Mouse (Mus musculus) C2C12 (cell line): ENCODE data around the gene Cfap299.

ENCODE experiments used
- CEBPB ChIP-seq: IDR thresholded peaks from one replicate; pipeline ENCODE4 v1.6.1; 2011; ENCODE audit warnings: low read depth, mild to moderate bottlenecking, control low read depth, moderate library complexity
- CTCF ChIP-seq: IDR thresholded peaks from one replicate; pipeline ENCODE4 v1.5.1; 2011; ENCODE audit not compliant: control insufficient read depth, insufficient read depth, insufficient read length
- FOSL1 ChIP-seq: IDR thresholded peaks from one replicate; pipeline ENCODE4 v1.8.0; 2011; ENCODE audit warnings: mild to moderate bottlenecking, low read length; ENCODE audit not compliant: poor library complexity, insufficient read depth, severe bottlenecking
- MAX ChIP-seq: IDR thresholded peaks from one replicate; pipeline ENCODE4 v1.6.1; 2011; ENCODE audit warnings: mild to moderate bottlenecking, control low read depth
- MYOD1 ChIP-seq: IDR thresholded peaks from one replicate; pipeline ENCODE4 v1.6.1; 2011; ENCODE audit warnings: low read depth; ENCODE audit not compliant: control insufficient read depth, insufficient read length
- MYOG ChIP-seq: IDR thresholded peaks from one replicate; pipeline ENCODE4 v1.6.1; 2011; ENCODE audit not compliant: control insufficient read depth, insufficient read length; ENCODE audit errors: extremely low read depth
- USF1 ChIP-seq: IDR thresholded peaks from one replicate; pipeline ENCODE4 v1.6.1; 2011; ENCODE audit warnings: low read depth, mild to moderate bottlenecking, control low read depth, moderate library complexity

GRCm38 (mm10) chr5:98416385-98417145 is 87.5 kb downstream of the Cfap299 start:
- no peak for TF ChIP-seq CTCF
- no peak for TF ChIP-seq USF1
- no peak for TF ChIP-seq MAX
- TF ChIP-seq CEBPB = no peak
- TF ChIP-seq MYOG = no peak
- TF ChIP-seq MYOD1 = no peak
- no peak for TF ChIP-seq FOSL1
